Mouse (Mus musculus): ENCODE measurements around the gene Nynrin. TPM values are rescaled to one million over a fixed set of nuclear protein-coding genes. Genes with fewer than 3 reads are reported as not detected.

The Nynrin gene
- total and polyA plus RNA-seq, 3 experiments = not detected

GRCm38 (mm10) chr14:55883663-55884062 is 29.9 kb downstream of the Nynrin start:
- Histone ChIP-seq H3K4me3 (ENCODE audit: control insufficient read depth in 1 of 2, insufficient read depth in 1 of 2, low read depth in 2 of 2, low read length in 2 of 2) (no peak overlapping the region), H3K27me3 (ENCODE audit: control insufficient read depth in 1 of 2, insufficient read depth in 2 of 2, low read length in 2 of 2) (no peaks in the 10 kb centered on the region), H3K36me3 (ENCODE audit: control insufficient read depth in 1 of 2, insufficient read depth in 2 of 2, low read length in 2 of 2) (peaks cover 0 to 10% of the 10 kb centered on the region in 2 experiments; a peak in 2 of 4 replicates), H3K79me2 (ENCODE audit: control insufficient read depth, insufficient read depth, low read length, poor library complexity) (peaks cover 4% of the 10 kb centered on the region), H3K9me3 (replicated peaks; ENCODE audit: insufficient read depth, low read length) (no peaks in the 10 kb centered on the region), H3K4me1 (ENCODE audit: control insufficient read depth in 1 of 2, insufficient read depth in 2 of 2, low read length in 2 of 2) (peaks cover 4 to 29% of the 10 kb centered on the region in 2 experiments), H3K27ac (ENCODE audit: control insufficient read depth, low read depth, low read length) (no peak overlapping the region), H3K9ac (ENCODE audit: control insufficient read depth, low read depth, low read length, poor library complexity, severe bottlenecking) (no peak overlapping the region)
- DNase-seq (ENCODE audit: low read depth, low spot score) = no peak
- no peak for TF ChIP-seq ETS1 (IDR thresholded peaks at IDR 0.05; ENCODE audit: low read depth, low read length)
- TF ChIP-seq TAL1 (IDR thresholded peaks at IDR 0.05; ENCODE audit: low read length) = no peak
- no peak for TF ChIP-seq NRF1 (IDR thresholded peaks at IDR 0.05; ENCODE audit: insufficient read depth, low read depth, low read length, poor library complexity, severe bottlenecking)
- TF ChIP-seq NELFE (IDR thresholded peaks at IDR 0.05; ENCODE audit: low read depth, low read length) = no peak
- TF ChIP-seq SMC3 (IDR thresholded peaks at IDR 0.05; ENCODE audit: low read depth, low read length) = no peak
- TF ChIP-seq RAD21 (IDR thresholded peaks at IDR 0.05; ENCODE audit: low read depth, low read length) = no peak
- TF ChIP-seq MAZ (IDR thresholded peaks at IDR 0.05; ENCODE audit: low read depth, low read length) = no peak
- TF ChIP-seq MYB (IDR thresholded peaks at IDR 0.05; ENCODE audit: low read depth, low read length) = no peak
- no peak for TF ChIP-seq USF1 (IDR thresholded peaks at IDR 0.05; ENCODE audit: low read depth, low read length)
- no peak for TF ChIP-seq TBP (IDR thresholded peaks at IDR 0.05; ENCODE audit: low read depth, low read length)

GRCm38 (mm10) chr14:55884166-55884565 is 30.4 kb downstream of the Nynrin start, which contains the start of gene Cbln3:
TSS of gene Cbln3 (minus strand) at chr14:55884392.
- Histone ChIP-seq H3K36me3 (ENCODE audit: control insufficient read depth in 1 of 2, insufficient read depth in 2 of 2, low read length in 2 of 2) (peaks cover 0 to 10% of the 10 kb centered on the region in 2 experiments; a peak in 3 of 4 replicates), H3K27ac (ENCODE audit: control insufficient read depth, low read depth, low read length) (peak within 1 kb of the TSS; percentile 66), H3K4me1 (ENCODE audit: control insufficient read depth in 1 of 2, insufficient read depth in 2 of 2, low read length in 2 of 2) (peaks cover 4 to 29% of the 10 kb centered on the region in 2 experiments), H3K27me3 (ENCODE audit: control insufficient read depth in 1 of 2, insufficient read depth in 2 of 2, low read length in 2 of 2) (no peaks in the 10 kb centered on the region), H3K79me2 (ENCODE audit: control insufficient read depth, insufficient read depth, low read length, poor library complexity) (peaks cover 4% of the 10 kb centered on the region), H3K9ac (ENCODE audit: control insufficient read depth, low read depth, low read length, poor library complexity, severe bottlenecking) (peak within 1 kb of the TSS; percentile 68), H3K4me3 (ENCODE audit: control insufficient read depth in 1 of 2, insufficient read depth in 1 of 2, low read depth in 2 of 2, low read length in 2 of 2) (peak within 1 kb of the TSS; percentile 63 to 90), H3K9me3 (replicated peaks; ENCODE audit: insufficient read depth, low read length) (no peaks in the 10 kb centered on the region)
- DNase-seq (ENCODE audit: low read depth, low spot score) = peak; percentile 74
- no peak for TF ChIP-seq MAZ (IDR thresholded peaks at IDR 0.05; ENCODE audit: low read depth, low read length)

- Histone ChIP-seq H3K27me3 (ENCODE audit: control insufficient read depth in 1 of 2, insufficient read depth in 2 of 2, low read length in 2 of 2) (no peaks in the 10 kb centered on the region), H3K9ac (ENCODE audit: control insufficient read depth, low read depth, low read length, poor library complexity, severe bottlenecking) (peak within 1 kb of the TSS; percentile 68), H3K79me2 (ENCODE audit: control insufficient read depth, insufficient read depth, low read length, poor library complexity) (peaks cover 4% of the 10 kb centered on the region), H3K4me3 (ENCODE audit: control insufficient read depth in 1 of 2, insufficient read depth in 1 of 2, low read depth in 2 of 2, low read length in 2 of 2) (peak within 1 kb of the TSS; percentile 63 to 90), H3K36me3 (ENCODE audit: control insufficient read depth in 1 of 2, insufficient read depth in 2 of 2, low read length in 2 of 2) (peaks cover 0 to 10% of the 10 kb centered on the region in 2 experiments; a peak in 3 of 4 replicates), H3K9me3 (replicated peaks; ENCODE audit: insufficient read depth, low read length) (no peaks in the 10 kb centered on the region), H3K27ac (ENCODE audit: control insufficient read depth, low read depth, low read length) (peak within 1 kb of the TSS; percentile 66), H3K4me1 (ENCODE audit: control insufficient read depth in 1 of 2, insufficient read depth in 2 of 2, low read length in 2 of 2) (peaks cover 4 to 29% of the 10 kb centered on the region in 2 experiments)
- DNase-seq (ENCODE audit: low read depth, low spot score) = peak; percentile 91
- TF ChIP-seq POLR2A (IDR thresholded peaks at IDR 0.05; ENCODE audit: control insufficient read depth in 1 of 2, insufficient read depth in 1 of 2, low read depth in 1 of 2, low read length in 2 of 2, poor library complexity in 1 of 2) (peak in 1 of 2 experiments; percentile 67; a peak in 2 of 4 replicates), MYC (IDR thresholded peaks at IDR 0.05; ENCODE audit: low read depth, low read length) (no peak), TAL1 (IDR thresholded peaks at IDR 0.05; ENCODE audit: low read length) (no peak), ZKSCAN1 (IDR thresholded peaks at IDR 0.05; ENCODE audit: low read depth, low read length) (no peak), POLR2AphosphoS5 (IDR thresholded peaks at IDR 0.05; ENCODE audit: borderline replicate concordance, low read depth, low read length) (no peak), BHLHE40 (IDR thresholded peaks at IDR 0.05; ENCODE audit: borderline replicate concordance, low read depth, low read length) (0 out of 2 replicates have a peak, but pooled peaks have one; percentile 26), ETS1 (IDR thresholded peaks at IDR 0.05; ENCODE audit: low read depth, low read length) (0 out of 2 replicates have a peak, but pooled peaks have one; percentile 20), MXI1 (IDR thresholded peaks at IDR 0.05; ENCODE audit: low read depth, low read length) (peak; percentile 30; the same call in 1 of the 2 replicates), CHD2 (IDR thresholded peaks at IDR 0.05; ENCODE audit: low read length) (no peak; the same call in 1 of the 2 replicates), HCFC1 (IDR thresholded peaks at IDR 0.05; ENCODE audit: low read depth, low read length) (peak; percentile 54; the same call in 1 of the 2 replicates), GABPA (IDR thresholded peaks at IDR 0.05; ENCODE audit: low read depth, low read length) (no peak), TCF12 (IDR thresholded peaks at IDR 0.05; ENCODE audit: low read depth, low read length) (peak; percentile 43; the same call in 1 of the 2 replicates), CHD1 (IDR thresholded peaks at IDR 0.05; ENCODE audit: low read depth, low read length) (no peak), POLR2AphosphoS2 (IDR thresholded peaks at IDR 0.05; ENCODE audit: low read length) (no peak), MEF2A (IDR thresholded peaks at IDR 0.05; ENCODE audit: extremely low read depth, insufficient replicate concordance, low read depth, low read length, poor library complexity, severe bottlenecking) (0 out of 2 replicates have a peak, but pooled peaks have one; percentile 47), CTCF (IDR thresholded peaks at IDR 0.05 in 2 of 3, conservative IDR thresholded peaks at IDR 0.05 in 1 of 3; ENCODE audit: control insufficient read depth in 1 of 3, insufficient read depth in 1 of 3, low read depth in 2 of 3, low read length in 3 of 3, poor library complexity in 1 of 3, severe bottlenecking in 1 of 3) (no peak), USF2 (IDR thresholded peaks at IDR 0.05; ENCODE audit: borderline replicate concordance in 1 of 2, insufficient read depth in 1 of 2, low read depth in 1 of 2, low read length in 2 of 2) (no peak)
Measured at GRCm38 (mm10) chr14:55884713-55885113, 30.9 kb downstream of the Nynrin start, which contains the start of gene Khnyn. TSS of gene Khnyn (plus strand) at chr14:55884947.

All from MEL (cell line).